Mouse (Mus musculus) heart, adult 2 months (tissue): ENCODE data around the gene Fam178b. TPM values are rescaled to one million over a fixed set of nuclear protein-coding genes. Genes with fewer than 3 reads are reported as not detected.

ENCODE experiments used
- DNase-seq, 2 experiments: peaks; one replicate each; pipeline ENCODE4 v3.0.0; 2021
- H3K27ac ChIP-seq: fragments of 200-600 bp; 2 replicates; pipeline ENCODE4 v1.8.1; 2022
- H3K27me3 ChIP-seq: fragments of 200-500 bp; 2 replicates; pipeline ENCODE4 v1.6.1; 2012; ENCODE audit warnings: mild to moderate bottlenecking, low read length, inconsistent platforms, mixed read lengths; ENCODE audit not compliant: control insufficient read depth, insufficient read depth
- H3K36me3 ChIP-seq: fragments of 200-500 bp; 2 replicates; pipeline ENCODE4 v1.6.1; 2012; ENCODE audit warnings: low read length, inconsistent platforms; ENCODE audit not compliant: control insufficient read depth, insufficient read depth
- H3K4me1 ChIP-seq: fragments of 200-500 bp; 2 replicates; pipeline ENCODE4 v1.6.1; 2011; ENCODE audit warnings: low read length; ENCODE audit not compliant: control insufficient read depth, insufficient read depth
- H3K4me3 ChIP-seq: fragments of 200-600 bp; 2 replicates; pipeline ENCODE4 v1.8.1; 2022
- H3K79me2 ChIP-seq: fragments of 200-500 bp; replicated peaks from 2 replicates; pipeline ENCODE4 v1.6.1; 2012; ENCODE audit warnings: mild to moderate bottlenecking, inconsistent platforms, low read length, moderate library complexity, mixed read lengths; ENCODE audit not compliant: control insufficient read depth, insufficient read depth
- H3K9ac ChIP-seq: fragments of 200-500 bp; 2 replicates; pipeline ENCODE4 v1.6.1; 2012; ENCODE audit warnings: low read depth, mild to moderate bottlenecking, control low read depth, inconsistent platforms, low read length, mixed read lengths
- CTCF ChIP-seq: fragments of 200-600 bp; IDR thresholded peaks from 2 replicates; pipeline ENCODE4 v1.8.1; 2022; ENCODE audit warnings: antibody characterized with exemption, mild to moderate bottlenecking, moderate library complexity
- EP300 ChIP-seq: fragments of 200-500 bp; IDR thresholded peaks from 2 replicates; pipeline ENCODE4 v1.6.1; 2011; ENCODE audit warnings: low read depth, low read length, control low read depth; ENCODE audit not compliant: insufficient read depth
- POLR2A ChIP-seq: fragments of 200-500 bp; IDR thresholded peaks from 2 replicates; pipeline ENCODE4 v1.6.1; 2011; ENCODE audit warnings: mild to moderate bottlenecking, low read depth, low read length, control low read depth; ENCODE audit not compliant: insufficient read depth
- WGBS: fragments of 180-500 bp; shearing (Covaris S2); methylation state at CpG from one replicate; pipeline ENCODE4 v1.1.7; 2018; 5-methylcytosine and 5-hydroxymethylcytosine counted together
- intact Hi-C: fragments of 180-260 bp; cut with DNase I; formaldehyde crosslinking; loops from one replicate; pipeline ENCODE4 v1.15.1; 2025
- polyA plus RNA-seq: library from polyadenylated mRNA; depleted of rRNA; stranded (reverse); fragments of >200 nt; gene quantifications from 2 replicates; pipeline ENCODE4 v1.2.3, GENCODE M21; 2012
- total RNA-seq, 2 experiments: library from RNA; stranded (reverse); gene quantifications; 2 replicates each; pipeline ENCODE4 v1.2.3; 2021

Fam178b gene
- total and polyA plus RNA-seq, 3 experiments = 0.39 to 0.80 TPM; not detected in 1

- no peaks in the 10 kb centered on the region for H3K27me3 ChIP-seq
- no peak for TF ChIP-seq CTCF
- TF ChIP-seq EP300 = no peak
- TF ChIP-seq POLR2A = no peak
- no peaks in the 10 kb centered on the region for H3K36me3 ChIP-seq
- DNase-seq = no peak
- intact Hi-C loops = no loop called here
- no peaks in the 10 kb centered on the region; the same call in 1 of the 2 replicates for H3K79me2 ChIP-seq
- H3K9ac ChIP-seq = no peak overlapping the region
- H3K4me3 ChIP-seq = peak overlapping the region; percentile 98; the same call in 1 of the 2 replicates
- WGBS = 31% methylated on average over 4 of the region's 4 CpGs
- H3K4me1 ChIP-seq = peaks cover 20% of the 10 kb centered on the region
- H3K27ac ChIP-seq = peak overlapping the region; percentile 99
Observed at GRCm38 (mm10) chr1:36559256-36559655, 123.7 kb downstream of the Fam178b start.

GRCm38 (mm10) chr1:36558031-36558993 is 124.7 kb downstream of the Fam178b start, which contains the start of gene Sema4c:
Sema4c (minus strand) TSS chr1:36558349.
- peaks cover 2% of the 10 kb centered on the region; the same call in 1 of the 2 replicates for H3K79me2 ChIP-seq
- H3K27ac ChIP-seq = peak within 1 kb of the TSS; percentile 99
- H3K9ac ChIP-seq = peak within 1 kb of the TSS; percentile 91
- intact Hi-C loops = no loop called here
- TF ChIP-seq POLR2A (no peak), EP300 (no peak), CTCF (peak; percentile 48)
- no peaks in the 10 kb centered on the region for H3K36me3 ChIP-seq
- peak; percentile 86 to 89 for DNase-seq
- H3K27me3 ChIP-seq = no peaks in the 10 kb centered on the region
- peak within 1 kb of the TSS; percentile 98 for H3K4me3 ChIP-seq
- 4% methylated on average over 69 of the region's 69 CpGs for WGBS
- H3K4me1 ChIP-seq = peaks cover 14% of the 10 kb centered on the region

GRCm38 (mm10) chr1:36557457-36558011 is 125.4 kb downstream of the Fam178b start:
- Histone ChIP-seq H3K9ac (peak overlapping the region; percentile 91), H3K4me3 (peak overlapping the region; percentile 98), H3K79me2 (peaks cover 3% of the 10 kb centered on the region; the same call in 1 of the 2 replicates), H3K36me3 (no peaks in the 10 kb centered on the region), H3K27ac (peak overlapping the region; percentile 99), H3K4me1 (peaks cover 12% of the 10 kb centered on the region), H3K27me3 (no peaks in the 10 kb centered on the region)
- 1% methylated on average over 48 of the region's 48 CpGs for WGBS
- TF ChIP-seq CTCF (peak; percentile 7; the same call in 1 of the 2 replicates), EP300 (no peak), POLR2A (0 out of 2 replicates have a peak, but pooled peaks have one; percentile 35)
- intact Hi-C loops = loop anchor here (2.0 kb wide), 1 partner anchor 55 kb away; no protein-coding TSS in a partner anchor
- DNase-seq = peak; percentile 92

- H3K79me2 ChIP-seq = peaks cover 3% of the 10 kb centered on the region; the same call in 1 of the 2 replicates
Observed at GRCm38 (mm10) chr1:36556553-36557456, 126.2 kb downstream of the Fam178b start.

More at GRCm38 (mm10) chr1:36556553-36557456, 126.2 kb downstream of the Fam178b start:
- intact Hi-C loops = loop anchor here (2.0 kb wide), 1 partner anchor 56 kb away; no protein-coding TSS in a partner anchor
- WGBS = under 1% methylated on average over 52 of the region's 52 CpGs
- DNase-seq = peak; percentile 92 to 94
- H3K27me3 ChIP-seq = no peaks in the 10 kb centered on the region
- peaks cover 10% of the 10 kb centered on the region for H3K4me1 ChIP-seq
- TF ChIP-seq EP300 = peak; percentile 72; the same call in 1 of the 2 replicates
- TF ChIP-seq POLR2A = peak; percentile 99
- TF ChIP-seq CTCF = peak; percentile 94
- peak overlapping the region; percentile 98 for H3K4me3 ChIP-seq
- H3K27ac ChIP-seq = peak overlapping the region; percentile 99
- peak overlapping the region; percentile 91 for H3K9ac ChIP-seq
- no peaks in the 10 kb centered on the region for H3K36me3 ChIP-seq
